Mouse (Mus musculus) cortical plate, adult 2 months (tissue): Measurements from ENCODE around the gene Tmem160.

Source experiments
- CTCF ChIP-seq: fragments of 200-500 bp; IDR thresholded peaks from 2 replicates; pipeline ENCODE4 v1.5.1; 2011; ENCODE audit warnings: mild to moderate bottlenecking, control low read depth, low read length; ENCODE audit not compliant: insufficient read depth; ENCODE audit errors: extremely low read depth
- POLR2A ChIP-seq: fragments of 200-500 bp; IDR thresholded peaks from 2 replicates; pipeline ENCODE4 v1.6.1; 2011; ENCODE audit warnings: mild to moderate bottlenecking, low read length, control low read depth; ENCODE audit not compliant: insufficient read depth; ENCODE audit errors: extremely low read depth

GRCm38 (mm10) chr7:16475764-16476599, 23.4 kb downstream of the Tmem160 start:
- TF ChIP-seq CTCF, result no peak
- TF ChIP-seq POLR2A, result no peak
